Mouse (Mus musculus) stomach, postnatal 0 days (tissue): ENCODE results near the gene Palld.

Experiments used
- CTCF ChIP-seq: IDR thresholded peaks from 2 replicates; pipeline ENCODE4 v1.5.1; 2016; ENCODE audit warnings: antibody characterized with exemption, low read depth, mild to moderate bottlenecking, moderate library complexity
- EP300 ChIP-seq: optimal IDR thresholded peaks from 2 replicates; pipeline ENCODE3; 2016; ENCODE audit warnings: antibody characterized with exemption

DNA sequence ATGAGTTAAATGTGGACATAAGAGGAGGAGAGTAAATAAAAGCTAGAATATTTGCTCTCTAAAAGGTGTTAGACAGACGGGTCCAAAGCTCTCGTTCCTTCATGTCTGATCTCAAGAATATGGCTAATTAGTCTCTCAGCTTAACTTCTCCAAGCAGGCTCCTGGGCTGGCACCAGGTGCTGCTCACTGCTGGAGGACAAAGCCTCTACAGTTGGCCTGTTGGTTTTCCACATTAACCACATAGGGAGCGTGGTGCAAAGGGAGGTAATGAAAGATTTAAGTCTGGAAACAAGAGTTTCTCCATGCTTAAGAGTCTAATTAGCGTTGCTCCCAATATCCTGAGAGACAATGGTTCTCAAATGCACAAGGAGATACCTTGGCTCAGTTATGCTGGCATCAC is 209.6 kb downstream of the Palld start:
- TF ChIP-seq CTCF (no peak), EP300 (no peak)
